Mouse (Mus musculus) forebrain, embryonic 13.5 days (tissue): Measurements from ENCODE around the gene Epo. TPM values are rescaled to one million over a fixed set of nuclear protein-coding genes. Genes with fewer than 3 reads are reported as not detected.

Experiments
- ATAC-seq: fragments of 200-750 bp; cut with Nextera tagmentation; 2 replicates; pipeline ENCODE4 v1.8.0; 2017
- H3K27ac ChIP-seq: fragments of 300-500 bp; sonication (generic); 2 replicates; pipeline ENCODE4 v1.5.1; 2015; ENCODE audit warnings: inconsistent platforms, mild to moderate bottlenecking, moderate library complexity
- H3K27me3 ChIP-seq: fragments of 300-500 bp; sonication (generic); 2 replicates; pipeline ENCODE4 v1.6.1; 2015; ENCODE audit warnings: mild to moderate bottlenecking, inconsistent platforms
- H3K36me3 ChIP-seq: fragments of 300-500 bp; sonication (generic); 2 replicates; pipeline ENCODE4 v1.6.1; 2015; ENCODE audit warnings: mild to moderate bottlenecking, inconsistent platforms; ENCODE audit not compliant: poor library complexity, severe bottlenecking
- H3K4me1 ChIP-seq: fragments of 300-500 bp; sonication (generic); 2 replicates; pipeline ENCODE4 v1.6.1; 2015; ENCODE audit warnings: inconsistent platforms
- H3K4me2 ChIP-seq: fragments of 300-500 bp; sonication (generic); 2 replicates; pipeline ENCODE4 v1.6.1; 2015; ENCODE audit warnings: inconsistent platforms, mild to moderate bottlenecking, moderate library complexity
- H3K4me3 ChIP-seq: fragments of 300-500 bp; sonication (generic); 2 replicates; pipeline ENCODE4 v1.5.1; 2015; ENCODE audit warnings: mild to moderate bottlenecking, inconsistent platforms
- H3K9ac ChIP-seq: fragments of 300-500 bp; sonication (generic); 2 replicates; pipeline ENCODE4 v1.6.1; 2015; ENCODE audit warnings: mild to moderate bottlenecking, inconsistent platforms
- H3K9me3 ChIP-seq: fragments of 300-500 bp; sonication (generic); replicated peaks from 2 replicates; pipeline ENCODE4 v1.6.1; 2016; ENCODE audit warnings: inconsistent platforms
- WGBS: fragments of 180-500 bp; shearing (Covaris S2); methylation state at CpG from one replicate; pipeline ENCODE4 v1.1.7; 2015; 5-methylcytosine and 5-hydroxymethylcytosine counted together
- polyA plus RNA-seq: library from polyadenylated mRNA; unstranded; fragments of >200 nt; fragmentation: Nextera tagmentation; extraction: Ambion mirVana; gene quantifications from 2 replicates; pipeline ENCODE4 v1.2.1, GENCODE M21; 2015

Epo gene
- polyA plus RNA-seq, 1 experiment from 2014 or later, result not detected

DNA sequence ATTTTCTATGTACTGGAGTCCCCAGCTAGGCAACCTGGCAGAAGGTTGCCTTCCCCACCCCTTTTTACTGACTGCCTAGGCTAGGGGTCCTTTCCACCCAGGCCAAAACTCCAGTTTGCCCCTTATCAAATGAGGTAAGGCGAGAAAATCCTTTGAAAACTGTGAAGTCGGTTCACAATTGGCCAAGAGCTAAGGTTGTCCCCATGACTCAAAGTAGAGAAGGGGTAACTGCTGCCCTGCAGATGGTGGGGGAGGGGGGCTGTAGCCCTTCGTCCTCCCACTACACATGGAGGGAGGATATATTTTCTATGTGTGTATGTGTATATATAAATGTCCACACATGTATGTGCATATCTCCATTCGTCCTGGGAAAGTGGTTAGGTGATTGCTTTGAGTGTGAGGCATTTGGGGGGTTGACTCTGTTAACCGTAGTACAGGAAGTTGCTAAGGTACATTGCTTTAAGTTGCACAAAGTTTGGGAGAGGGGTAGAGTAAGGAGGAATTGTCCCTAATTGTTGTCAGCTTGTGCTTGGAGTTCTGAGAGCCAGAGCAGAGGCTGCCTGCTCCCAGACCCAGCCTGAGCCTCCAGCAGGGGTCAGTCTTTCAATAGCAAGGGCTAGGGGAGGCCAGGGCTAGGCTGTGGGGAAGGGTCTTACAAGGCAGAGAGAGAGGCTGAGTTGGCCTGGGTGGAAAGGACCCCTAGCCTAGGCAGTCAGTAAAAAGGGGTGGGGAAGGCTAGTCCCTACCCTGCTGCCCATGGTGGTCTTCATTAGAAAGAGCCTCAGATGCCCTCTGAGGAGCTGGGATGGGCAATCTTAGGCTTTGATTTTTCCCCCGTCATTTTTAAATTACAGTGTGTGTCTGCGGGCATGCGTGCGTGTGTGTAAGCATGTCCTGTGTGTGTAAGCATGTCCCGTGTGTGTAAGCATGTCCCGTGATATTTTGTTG, 19.9 kb downstream of the Epo start:
- H3K27ac ChIP-seq, result peak overlapping the region; percentile 7; the same call in 1 of the 2 replicates
- peak; percentile 16; the same call in 1 of the 2 replicates for ATAC-seq
- H3K9ac ChIP-seq, result peak overlapping the region; percentile 99
- WGBS, result 82% methylated on average over 11 of the region's 11 CpGs
- H3K27me3 ChIP-seq, result no peaks in the 10 kb centered on the region
- no peaks in the 10 kb centered on the region for H3K9me3 ChIP-seq
- H3K4me1 ChIP-seq, result peaks cover 50% of the 10 kb centered on the region
- H3K4me3 ChIP-seq, result peak overlapping the region; percentile 97
- H3K36me3 ChIP-seq, result peaks cover 12% of the 10 kb centered on the region
- peak overlapping the region; percentile 93 for H3K4me2 ChIP-seq

DNA sequence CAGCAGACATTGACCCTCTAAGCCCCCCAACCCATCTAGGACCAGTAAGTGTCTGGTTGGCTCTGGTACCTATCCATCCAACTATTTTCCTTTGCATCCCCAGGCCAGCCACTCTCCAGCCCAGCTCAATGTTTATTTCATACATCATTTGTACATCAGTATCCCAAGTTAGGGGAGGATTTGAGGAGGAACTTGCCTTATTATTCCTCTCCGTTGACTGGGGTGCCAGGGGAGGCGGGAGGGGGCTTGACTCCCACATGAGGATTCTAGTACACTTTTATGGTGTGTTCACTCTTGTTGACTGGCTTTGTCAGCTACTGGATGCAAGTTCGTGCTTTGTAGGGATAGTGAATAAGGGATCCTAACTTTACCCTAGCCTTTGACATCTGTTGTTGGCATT, 21.3 kb downstream of the Epo start:
- peak overlapping the region; percentile 99 for H3K9ac ChIP-seq
- peaks cover 10% of the 10 kb centered on the region for H3K36me3 ChIP-seq
- H3K27me3 ChIP-seq, result no peaks in the 10 kb centered on the region
- peak overlapping the region; percentile 93 for H3K4me2 ChIP-seq
- H3K4me3 ChIP-seq, result peak overlapping the region; percentile 97
- peaks cover 50% of the 10 kb centered on the region for H3K4me1 ChIP-seq
- 62% methylated on average over 3 of the region's 3 CpGs for WGBS
- no peak for ATAC-seq
- no peak overlapping the region for H3K27ac ChIP-seq
- H3K9me3 ChIP-seq, result no peaks in the 10 kb centered on the region

- peak overlapping the region; percentile 89 for H3K27ac ChIP-seq
- H3K36me3 ChIP-seq, result peaks cover 10% of the 10 kb centered on the region
- peaks cover 49% of the 10 kb centered on the region for H3K4me1 ChIP-seq
- peak overlapping the region; percentile 99 for H3K9ac ChIP-seq
- peak; percentile 48 for ATAC-seq
- under 1% methylated on average over 39 of the region's 83 CpGs for WGBS
- H3K4me3 ChIP-seq, result peak overlapping the region; percentile 97
- no peaks in the 10 kb centered on the region for H3K9me3 ChIP-seq
- H3K4me2 ChIP-seq, result peak overlapping the region; percentile 93
- H3K27me3 ChIP-seq, result no peaks in the 10 kb centered on the region
Measured at GRCm38 (mm10) chr5:137510573-137511390, 22.3 kb downstream of the Epo start.

DNA sequence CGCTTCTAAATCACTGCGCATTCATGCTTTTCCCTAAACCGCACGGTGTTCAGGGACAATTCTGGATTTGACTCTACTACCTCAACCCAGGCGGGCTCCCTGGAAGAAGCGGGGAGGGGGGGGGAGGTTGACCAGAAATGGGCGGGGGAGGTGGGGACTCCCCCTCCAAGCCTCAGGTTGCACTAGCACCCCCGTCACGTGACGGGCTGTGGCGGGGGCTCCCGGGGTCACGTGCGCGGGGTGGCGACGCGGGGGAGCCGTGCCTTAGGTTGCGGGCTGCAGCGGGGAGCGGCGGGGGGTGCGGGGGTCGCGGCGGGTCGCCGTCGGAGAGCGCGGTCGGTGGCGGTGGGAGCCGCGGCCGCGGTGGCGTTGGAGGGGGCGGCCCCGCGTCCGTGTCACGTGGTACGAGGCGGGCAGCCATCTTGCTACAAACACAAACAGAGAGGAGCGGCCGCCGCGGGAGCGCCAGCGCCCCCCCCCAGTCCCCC, 23.0 kb downstream of the Epo start:
- no peaks in the 10 kb centered on the region for H3K27me3 ChIP-seq
- peak overlapping the region; percentile 97 for H3K4me3 ChIP-seq
- 1% methylated on average over 36 of the region's 52 CpGs for WGBS
- H3K9ac ChIP-seq, result peak overlapping the region; percentile 99
- H3K36me3 ChIP-seq, result peaks cover 9% of the 10 kb centered on the region
- H3K9me3 ChIP-seq, result no peaks in the 10 kb centered on the region
- peak; percentile 84 for ATAC-seq
- H3K4me1 ChIP-seq, result peaks cover 43% of the 10 kb centered on the region
- H3K27ac ChIP-seq, result peak overlapping the region; percentile 89
- H3K4me2 ChIP-seq, result peak overlapping the region; percentile 93

DNA sequence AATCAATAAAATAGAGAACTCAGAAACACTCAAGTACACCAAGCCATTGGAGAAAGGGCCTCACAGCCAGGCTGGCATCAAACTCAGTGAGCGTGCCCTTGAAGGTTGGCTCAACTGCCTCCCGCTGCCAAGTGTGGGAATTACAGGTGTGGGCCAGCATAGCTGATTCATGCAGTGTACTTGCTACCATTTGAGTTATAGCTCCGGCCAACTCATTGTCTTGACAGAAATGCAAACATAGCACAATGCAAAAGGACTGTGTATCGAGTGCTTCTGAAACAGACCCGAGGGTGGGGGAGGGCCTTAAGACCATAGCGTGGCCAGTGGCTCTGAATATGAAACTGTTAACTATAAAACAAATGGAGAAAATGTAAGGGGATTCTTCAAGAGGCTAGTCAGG, 29.0 kb downstream of the Epo start:
- ATAC-seq, result no peak
- Histone ChIP-seq H3K4me3 (no peak overlapping the region), H3K27me3 (no peaks in the 10 kb centered on the region), H3K4me2 (no peak overlapping the region), H3K36me3 (peaks cover 5% of the 10 kb centered on the region), H3K27ac (no peak overlapping the region), H3K9me3 (no peaks in the 10 kb centered on the region), H3K4me1 (peaks cover 22% of the 10 kb centered on the region), H3K9ac (no peak overlapping the region; the same call in 1 of the 2 replicates)
- WGBS, result 81% methylated on average over 6 of the region's 6 CpGs

DNA sequence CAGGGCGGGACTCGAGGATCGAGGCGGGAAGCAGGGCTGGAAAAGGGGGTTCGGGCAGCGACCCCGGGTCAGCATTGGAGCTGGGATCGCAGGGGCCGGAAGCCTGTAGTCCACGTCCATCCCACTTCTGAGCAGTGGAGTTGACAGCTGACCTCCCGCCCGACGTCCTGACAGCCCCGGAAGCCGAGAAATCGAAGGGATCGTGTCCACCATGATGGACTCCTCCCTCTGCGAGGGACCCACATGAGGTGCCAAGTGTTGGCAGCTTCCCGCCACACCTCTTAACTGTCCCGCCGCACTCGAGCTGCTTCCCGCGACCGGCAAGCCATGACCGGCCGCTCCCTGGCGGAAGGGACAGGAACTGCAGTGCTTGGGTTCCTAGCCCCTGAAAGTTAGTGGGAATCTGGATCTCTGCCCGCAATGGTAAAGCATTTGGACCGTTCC, 30.4 kb downstream of the Epo start:
- Histone ChIP-seq H3K9me3 (no peaks in the 10 kb centered on the region), H3K4me3 (peak overlapping the region; percentile 65), H3K27me3 (no peaks in the 10 kb centered on the region), H3K36me3 (peaks cover 5% of the 10 kb centered on the region), H3K4me1 (peaks cover 22% of the 10 kb centered on the region), H3K27ac (peak overlapping the region; percentile 96), H3K4me2 (peak overlapping the region; percentile 64), H3K9ac (peak overlapping the region; percentile 60)
- ATAC-seq, result peak; percentile 78
- under 1% methylated on average over 29 of the region's 30 CpGs for WGBS

DNA sequence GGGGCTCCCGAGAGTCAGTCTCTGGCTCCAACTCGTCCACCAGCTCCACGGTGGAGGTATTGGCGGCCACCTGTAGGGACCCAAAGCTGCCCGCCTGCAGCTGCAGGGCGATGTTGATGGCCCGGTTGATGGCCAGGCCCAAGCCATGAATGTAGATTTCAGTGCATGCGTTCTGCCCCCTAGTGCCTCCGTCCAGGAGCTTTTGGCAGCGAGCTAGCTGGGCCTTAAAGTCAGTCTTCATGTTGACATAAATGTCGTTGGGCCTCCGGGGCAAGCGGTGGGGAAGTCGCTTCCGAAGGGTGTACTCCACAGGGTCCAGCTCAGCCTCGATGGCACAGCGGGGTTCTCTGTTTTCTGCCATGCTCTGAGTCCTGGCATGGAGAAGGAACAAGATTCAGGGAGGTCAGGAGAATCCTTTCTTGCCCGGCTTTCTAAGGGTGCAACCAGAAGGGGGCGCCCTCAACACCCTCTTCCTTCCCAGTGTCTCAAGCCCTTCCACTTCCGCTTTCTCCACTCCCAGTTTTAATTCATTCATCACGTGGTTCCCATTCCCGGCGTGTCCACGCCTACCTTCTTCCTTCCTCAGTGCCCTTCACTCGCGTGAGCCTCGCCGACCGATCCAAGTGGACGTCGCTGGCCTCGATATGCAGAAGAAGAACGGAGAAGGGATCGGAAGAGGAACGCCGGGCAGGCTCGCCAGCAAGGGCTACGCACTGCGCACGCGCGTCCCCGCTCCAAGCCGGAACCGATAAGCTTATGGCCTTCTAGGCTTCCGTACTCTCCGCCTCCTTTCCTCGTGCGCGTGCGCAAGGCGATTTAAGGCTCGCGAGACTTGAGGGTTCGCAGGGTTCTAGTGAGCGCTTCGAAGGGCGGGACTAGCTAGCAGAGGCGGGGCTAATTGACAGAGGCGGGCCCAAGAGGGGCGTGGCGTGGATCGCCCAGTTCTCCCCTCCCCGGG, 31.1 kb downstream of the Epo start, which contains the start of gene Pop7:
Gene Pop7, minus strand, starts transcription at position 810 of the 958 bp plus-strand sequence.
- H3K4me3 ChIP-seq, result peak within 1 kb of the TSS; percentile 65
- peak within 1 kb of the TSS; percentile 80 for H3K4me2 ChIP-seq
- peaks cover 22% of the 10 kb centered on the region for H3K4me1 ChIP-seq
- H3K27ac ChIP-seq, result peak within 1 kb of the TSS; percentile 96
- ATAC-seq, result peak; percentile 95
- no peaks in the 10 kb centered on the region for H3K27me3 ChIP-seq
- peak within 1 kb of the TSS; percentile 81 for H3K9ac ChIP-seq
- peaks cover 5% of the 10 kb centered on the region for H3K36me3 ChIP-seq
- 2% methylated on average over 64 of the region's 64 CpGs for WGBS
- H3K9me3 ChIP-seq, result no peaks in the 10 kb centered on the region

- Histone ChIP-seq H3K4me3 (no peak overlapping the region), H3K9ac (no peak overlapping the region), H3K4me1 (peaks cover 22% of the 10 kb centered on the region), H3K9me3 (no peaks in the 10 kb centered on the region), H3K36me3 (peaks cover 5% of the 10 kb centered on the region), H3K4me2 (no peak overlapping the region), H3K27me3 (no peaks in the 10 kb centered on the region), H3K27ac (no peak overlapping the region)
- no peak for ATAC-seq
- WGBS, result 94% methylated on average over 7 of the region's 7 CpGs
Measured at GRCm38 (mm10) chr5:137500186-137500585, 32.9 kb downstream of the Epo start.

DNA sequence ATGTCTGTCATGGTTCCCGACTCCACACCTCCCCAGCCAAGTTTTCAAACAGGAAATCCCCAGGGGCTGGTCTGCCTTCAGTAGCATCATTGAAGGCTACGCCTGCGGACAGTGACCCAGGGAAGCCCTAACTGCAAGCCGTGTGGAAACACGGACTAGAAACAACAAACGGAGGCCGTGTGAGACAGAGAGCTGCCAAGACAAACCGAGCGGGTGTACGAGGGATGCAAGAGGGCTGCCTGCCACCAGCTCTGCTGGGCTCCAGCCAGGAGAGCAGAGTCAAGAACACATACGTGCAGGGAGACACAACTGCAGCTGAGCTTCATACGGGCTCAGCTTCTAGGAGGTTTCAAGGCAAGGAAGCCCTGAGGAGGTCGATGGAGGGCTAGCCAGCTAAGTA, 39.2 kb downstream of the Epo start:
- no peak for ATAC-seq

DNA sequence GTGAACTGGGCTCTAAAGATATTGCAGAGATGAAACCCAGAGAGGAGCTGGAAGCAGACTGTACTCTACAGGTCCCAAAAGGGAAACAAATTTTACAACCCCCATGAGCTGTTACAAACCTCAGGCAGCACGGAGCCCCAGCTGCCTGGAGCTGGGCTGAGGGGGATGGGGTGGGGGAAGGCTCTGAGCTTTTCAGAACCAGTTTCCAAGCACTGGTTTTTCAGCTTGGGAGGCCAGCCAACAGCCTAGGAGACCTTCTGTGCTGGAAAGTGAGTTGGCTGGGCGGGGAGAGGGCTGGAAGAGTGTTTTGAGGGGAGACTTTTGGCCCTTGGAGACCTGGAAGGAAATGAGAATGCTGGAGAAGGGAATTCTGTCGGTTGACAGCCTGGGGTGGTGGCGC, 41.5 kb downstream of the Epo start:
- 70% methylated on average over 4 of the region's 4 CpGs for WGBS
- Histone ChIP-seq H3K9ac (no peak overlapping the region), H3K4me3 (no peak overlapping the region), H3K4me1 (no peaks in the 10 kb centered on the region), H3K9me3 (no peaks in the 10 kb centered on the region), H3K4me2 (no peak overlapping the region), H3K36me3 (no peaks in the 10 kb centered on the region), H3K27me3 (no peaks in the 10 kb centered on the region), H3K27ac (no peak overlapping the region)
- ATAC-seq, result no peak

More for the DNA sequence above, 39.2 kb downstream of the Epo start:
- Histone ChIP-seq H3K4me3 (no peak overlapping the region), H3K9me3 (no peaks in the 10 kb centered on the region), H3K9ac (no peak overlapping the region), H3K4me1 (no peaks in the 10 kb centered on the region), H3K4me2 (no peak overlapping the region), H3K36me3 (no peaks in the 10 kb centered on the region), H3K27me3 (no peaks in the 10 kb centered on the region), H3K27ac (no peak overlapping the region)
- 85% methylated on average over 13 of the region's 13 CpGs for WGBS

- Histone ChIP-seq H3K9ac (no peak overlapping the region), H3K4me2 (no peak overlapping the region), H3K27me3 (peaks cover 17% of the 10 kb centered on the region), H3K4me1 (peaks cover 13% of the 10 kb centered on the region), H3K36me3 (no peaks in the 10 kb centered on the region), H3K9me3 (no peaks in the 10 kb centered on the region), H3K27ac (no peak overlapping the region), H3K4me3 (no peak overlapping the region)
- ATAC-seq, result no peak
- WGBS, result 89% methylated on average over 7 of the region's 7 CpGs
Measured at GRCm38 (mm10) chr5:137487616-137488015, 45.4 kb downstream of the Epo start.
